Mouse (Mus musculus): Measurements from ENCODE around the gene Snx30. TPM values are rescaled to one million over a fixed set of nuclear protein-coding genes. Genes with fewer than 3 reads are reported as not detected.
"Not testable (repeated sequence)": the region's sequence is repeated elsewhere in the genome, so short reads cannot be mapped to it uniquely, and the experiment has no call there.

The Snx30 gene
- 10 to 100 TPM; 44.9 to 46.0 TPM for total RNA-seq (2021)

DNA sequence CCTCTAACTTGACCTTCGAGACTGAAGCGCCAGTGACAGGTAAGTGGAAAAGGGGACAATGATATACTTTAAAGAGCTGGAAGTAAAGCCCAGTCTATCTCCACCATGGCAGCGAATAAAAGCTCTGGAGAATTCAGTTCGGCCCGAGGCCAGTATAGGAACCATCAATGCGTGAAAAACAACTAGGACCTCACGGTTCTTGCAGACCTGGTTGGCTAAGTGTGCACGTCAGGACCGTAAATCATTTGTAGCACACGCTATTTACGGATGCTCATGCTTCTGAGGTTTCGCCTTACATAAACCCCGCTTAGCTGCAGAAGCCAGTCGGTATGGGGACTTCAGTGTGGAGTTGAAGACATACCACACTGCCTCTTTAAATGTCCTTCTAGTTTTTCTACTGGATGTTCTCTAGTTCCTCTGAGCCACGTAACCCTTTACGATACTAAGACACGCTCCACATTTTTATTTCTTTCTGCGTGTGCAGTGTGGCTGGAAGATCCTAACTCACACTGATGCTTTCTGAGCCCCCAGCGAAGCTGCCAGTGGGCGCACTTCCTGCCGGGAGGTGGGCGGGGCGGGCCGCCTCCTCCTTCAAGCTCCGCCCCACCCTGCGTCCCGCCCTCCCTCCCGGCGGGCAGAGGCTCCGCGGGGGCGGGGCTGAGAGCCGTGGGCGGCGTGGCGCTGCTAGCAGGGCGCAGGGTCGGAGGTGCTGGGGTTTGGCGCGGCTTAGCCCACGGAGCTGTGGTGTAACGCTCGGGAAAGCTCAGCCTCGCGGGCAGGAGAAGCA, at the start of gene Snx30:
Snx30 (plus strand) TSS at position 660 of the 787 bp plus-strand sequence.
- peak; percentile 91 for DNase-seq

DNA sequence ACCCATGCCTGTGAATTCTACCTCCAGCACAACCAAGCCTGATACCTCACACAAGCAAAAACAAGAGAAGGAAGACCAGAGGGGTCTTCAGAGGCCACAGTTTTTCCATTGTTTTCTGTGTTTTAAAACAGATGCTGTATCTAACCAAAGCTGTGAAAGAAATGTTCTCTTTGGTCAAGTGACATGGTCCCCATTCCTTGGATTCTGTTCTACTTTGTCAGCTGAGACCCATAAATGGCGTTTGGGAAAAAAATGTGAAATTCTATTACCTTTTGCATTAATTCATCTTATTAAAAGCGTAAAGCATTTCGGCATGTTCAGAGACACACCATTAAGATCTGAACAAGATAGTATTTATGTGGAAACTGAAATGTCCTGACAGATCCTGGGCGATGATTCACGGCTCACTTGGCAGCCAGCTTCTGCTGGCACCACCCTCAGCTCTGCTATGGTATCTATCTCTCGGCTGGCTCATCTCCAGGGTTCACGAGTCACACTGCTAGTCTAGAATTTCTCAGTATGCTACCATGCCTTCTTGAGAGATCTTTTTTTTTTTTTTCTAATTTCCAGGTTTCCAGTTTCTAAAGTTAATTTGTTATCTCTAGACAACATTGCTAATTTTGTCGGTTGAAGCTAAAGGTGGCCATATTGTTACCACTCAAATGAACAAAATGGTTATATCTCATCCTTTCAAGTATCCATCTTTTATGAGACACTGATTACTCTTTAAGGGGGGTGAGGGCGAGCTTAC, 49.1 kb upstream of the Snx30 start:
- DNase-seq = peak; percentile 59 to 72

DNA sequence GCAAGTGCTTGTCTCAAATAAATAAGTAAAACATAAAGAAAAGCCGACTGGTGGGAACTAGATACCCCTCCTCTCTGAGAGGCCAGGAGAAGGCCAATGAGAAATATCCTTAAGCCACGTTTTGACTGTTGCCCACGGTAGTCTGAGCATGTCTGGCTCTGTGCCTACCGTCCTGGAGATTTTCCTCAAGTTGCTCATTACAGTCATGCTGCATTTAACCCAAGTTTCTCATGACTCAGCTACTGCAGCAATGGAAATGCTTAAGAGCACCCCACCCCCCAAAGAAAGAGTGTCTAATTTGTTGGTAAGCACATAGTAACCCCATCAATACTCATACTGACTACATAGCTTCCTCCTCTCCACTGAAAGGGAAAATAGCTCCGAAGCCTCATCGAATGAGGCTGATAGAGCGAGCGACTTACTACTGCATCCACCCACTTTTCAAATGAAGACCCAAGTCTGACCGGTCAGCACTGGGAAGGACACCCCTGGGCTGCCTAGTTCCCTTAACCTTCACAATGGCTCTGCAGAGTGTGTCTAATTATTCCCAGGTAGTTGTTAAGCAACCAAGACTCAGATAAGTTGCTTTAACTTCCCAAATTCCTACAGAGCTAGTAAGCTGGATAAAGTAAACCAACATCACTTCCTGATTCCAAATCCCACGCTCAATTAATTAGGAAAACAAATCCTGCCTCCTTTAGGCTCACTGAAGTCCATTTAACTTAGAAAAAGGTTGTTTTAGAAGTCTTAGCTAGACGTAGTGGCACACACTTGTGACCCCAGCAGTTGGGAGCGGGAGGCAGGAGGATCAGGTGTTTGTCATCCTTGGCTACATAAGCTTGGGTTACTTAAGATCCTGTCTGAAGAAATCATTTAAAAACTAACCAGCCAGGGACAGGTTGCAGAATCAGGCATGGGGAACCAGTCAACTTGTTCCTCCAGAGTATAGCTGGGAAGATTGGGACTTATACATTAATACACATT, 47.9 kb upstream of the Snx30 start:
- no peak for DNase-seq

DNA sequence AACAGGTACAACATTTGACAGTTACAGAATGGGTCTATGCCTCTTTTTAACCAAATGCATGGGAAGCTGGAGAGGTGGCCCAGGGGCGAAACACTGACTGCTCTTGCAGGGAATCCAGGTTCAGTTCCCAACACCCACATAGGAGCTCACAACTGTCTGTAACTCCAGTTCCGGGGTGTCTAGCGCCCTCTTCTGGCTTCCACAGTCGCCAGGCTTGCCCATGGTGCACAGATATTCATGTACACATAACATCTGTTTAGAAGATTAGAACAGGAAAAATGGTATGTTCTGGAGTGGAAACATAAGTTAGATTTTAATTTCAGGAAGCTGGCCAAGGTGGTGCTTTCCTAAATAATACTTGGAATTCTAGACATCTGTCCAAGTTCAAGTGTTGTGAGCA, 45.6 kb upstream of the Snx30 start:
- no peak for DNase-seq

DNA sequence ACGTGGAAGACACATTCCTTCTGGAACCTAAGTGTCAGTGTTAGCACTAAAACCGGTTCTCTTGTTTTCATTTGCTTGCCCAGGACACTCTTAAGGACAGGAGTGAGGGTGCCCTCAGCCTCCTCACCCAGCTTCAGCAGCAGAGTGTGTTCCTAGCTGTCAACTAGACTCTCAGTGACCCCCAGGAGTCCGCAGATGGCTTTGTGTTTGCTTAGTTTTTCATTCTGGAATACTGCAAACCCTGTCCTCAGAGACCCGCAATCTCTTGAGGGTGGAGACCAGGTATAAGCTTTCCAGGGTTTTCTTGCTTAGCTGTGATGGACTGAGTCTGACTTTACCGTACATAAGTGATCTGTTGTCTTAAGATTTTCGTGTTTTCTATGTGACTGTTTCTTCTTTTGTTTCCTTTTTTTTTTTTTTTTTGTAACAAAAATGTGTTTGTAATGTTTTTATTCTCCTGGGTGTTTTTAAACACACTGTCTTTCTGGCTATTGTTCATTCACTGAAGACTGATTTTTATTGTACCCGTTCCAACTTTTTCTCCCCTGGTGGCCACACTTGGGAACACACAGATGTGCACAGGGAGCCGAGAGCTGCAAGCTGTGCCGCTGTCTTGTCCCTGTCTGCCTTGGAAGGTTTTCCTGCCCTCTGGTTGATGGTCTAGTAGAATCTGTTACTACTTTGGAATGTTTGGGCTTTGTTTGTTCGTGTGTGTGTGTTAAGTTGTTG, 44.8 kb upstream of the Snx30 start:
- no peak for DNase-seq

DNA sequence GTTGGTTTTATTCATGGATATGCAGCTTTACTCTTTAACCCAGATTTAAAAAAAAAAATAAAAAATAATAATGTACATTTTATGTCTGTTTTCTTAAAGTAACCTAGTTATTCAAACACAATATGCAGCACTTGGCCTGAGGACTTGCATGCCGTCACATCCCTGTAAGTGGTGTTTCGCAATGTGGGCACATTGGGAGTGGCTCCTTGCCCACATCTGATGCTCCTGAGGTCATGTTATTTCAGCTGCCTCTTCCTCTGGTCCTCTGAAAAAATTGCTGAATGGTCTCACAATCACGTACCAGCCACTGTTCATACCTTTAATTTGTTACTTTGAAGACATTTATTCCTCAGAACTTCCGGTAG, 44.3 kb upstream of the Snx30 start:
- DNase-seq = no peak

DNA sequence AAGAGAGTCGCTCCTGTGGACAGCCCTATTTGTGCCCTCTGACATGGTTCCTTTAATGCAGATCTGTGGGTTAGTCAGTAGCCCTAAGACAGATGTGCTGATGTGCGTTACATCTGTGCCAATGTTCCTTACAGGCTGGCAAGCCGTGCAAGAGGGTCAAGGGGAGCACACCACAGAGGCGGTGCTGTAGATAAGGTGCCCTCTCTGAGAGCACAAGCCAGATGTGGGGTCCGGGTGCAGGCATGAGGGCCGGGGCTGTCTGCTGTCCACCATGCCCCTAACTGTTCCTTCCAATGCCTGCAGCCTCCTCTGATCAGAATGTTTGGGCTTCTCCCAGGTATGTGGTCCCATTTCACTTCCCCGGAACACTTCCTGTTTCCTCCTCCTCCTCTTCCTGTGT, 40.7 kb upstream of the Snx30 start:
- no peak for DNase-seq

DNA sequence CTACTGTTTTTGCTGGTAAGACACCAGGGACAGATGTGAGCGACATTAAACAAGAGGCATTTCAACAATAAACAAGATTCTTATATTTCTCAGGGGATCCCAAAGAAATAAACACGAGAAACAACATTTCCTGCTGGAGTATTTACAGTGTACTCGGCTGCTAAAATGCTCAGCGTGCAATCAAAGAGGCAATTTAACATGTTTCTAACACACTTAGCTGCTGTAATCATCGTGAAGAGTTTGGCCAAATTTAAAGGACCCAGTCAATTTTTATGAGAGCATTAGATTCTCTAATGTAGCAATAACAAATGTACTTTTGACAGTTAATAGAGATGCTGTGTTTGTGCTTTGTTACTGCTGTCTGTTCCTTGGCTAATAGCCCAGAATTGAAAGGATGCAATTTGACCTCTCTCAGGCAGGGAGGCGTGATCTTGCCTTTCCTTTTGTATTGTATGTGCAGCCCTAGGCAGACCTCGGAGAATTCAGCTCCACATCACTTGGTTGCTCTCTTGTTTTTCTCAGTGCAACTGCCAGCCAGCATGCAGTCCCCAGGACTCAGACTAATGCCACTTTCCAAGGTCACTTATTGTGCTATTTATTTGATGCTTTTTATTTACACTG, 40.1 kb upstream of the Snx30 start:
- no peak for DNase-seq

DNA sequence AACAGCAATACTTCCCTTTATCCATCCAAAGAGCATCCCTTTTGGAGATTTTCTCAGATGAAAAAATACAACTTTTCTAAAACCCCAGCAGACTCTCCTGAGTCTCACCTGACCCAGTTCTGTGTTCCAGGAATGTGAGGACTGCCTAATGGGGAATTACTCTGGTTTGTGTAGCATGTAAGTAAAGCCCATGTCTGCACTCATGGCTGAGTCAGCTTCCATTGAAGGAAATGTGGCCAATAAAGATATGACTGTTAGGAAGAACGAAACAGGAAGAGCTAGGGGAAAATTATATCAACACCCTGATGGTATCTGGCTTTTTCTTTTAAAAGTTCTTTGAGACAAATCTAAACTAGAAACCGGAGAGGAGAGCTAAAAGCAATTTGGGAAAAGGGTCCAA, 37.9 kb upstream of the Snx30 start:
- DNase-seq = no peak

DNA sequence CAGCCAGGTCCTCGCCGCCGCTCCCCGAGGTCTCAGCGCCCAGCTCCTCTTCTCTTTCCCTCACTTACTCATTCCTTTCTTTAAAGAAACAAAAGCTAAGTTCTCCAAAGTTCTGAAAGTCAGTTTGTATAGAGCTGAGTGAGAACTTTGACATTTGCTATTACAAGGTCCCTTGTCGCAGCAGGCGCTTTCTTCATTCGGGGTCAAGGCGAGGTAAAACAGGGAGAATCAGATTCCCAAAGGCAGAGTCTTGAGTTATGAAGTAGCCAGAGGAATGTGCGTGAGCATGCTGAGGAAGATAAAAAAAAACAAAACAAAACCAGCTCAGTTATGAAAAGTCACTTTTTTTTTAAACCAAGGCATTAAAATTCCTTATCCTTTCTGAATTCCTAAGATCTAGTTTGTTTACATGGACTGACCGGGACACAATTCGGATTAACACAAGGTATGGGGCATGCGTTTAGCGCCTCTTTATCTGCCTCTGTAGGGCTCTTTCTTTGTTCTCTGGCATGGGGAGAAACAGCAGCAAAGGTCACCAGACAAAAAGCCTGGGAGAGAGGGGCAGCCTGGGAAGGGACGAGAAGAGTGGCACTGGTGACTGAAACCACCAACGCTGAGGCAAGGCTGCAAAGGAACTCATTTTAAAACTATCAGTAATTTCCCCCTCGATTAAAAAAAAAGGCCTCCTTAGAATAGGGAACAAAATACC, 33.3 kb upstream of the Snx30 start:
- DNase-seq = no peak

DNA sequence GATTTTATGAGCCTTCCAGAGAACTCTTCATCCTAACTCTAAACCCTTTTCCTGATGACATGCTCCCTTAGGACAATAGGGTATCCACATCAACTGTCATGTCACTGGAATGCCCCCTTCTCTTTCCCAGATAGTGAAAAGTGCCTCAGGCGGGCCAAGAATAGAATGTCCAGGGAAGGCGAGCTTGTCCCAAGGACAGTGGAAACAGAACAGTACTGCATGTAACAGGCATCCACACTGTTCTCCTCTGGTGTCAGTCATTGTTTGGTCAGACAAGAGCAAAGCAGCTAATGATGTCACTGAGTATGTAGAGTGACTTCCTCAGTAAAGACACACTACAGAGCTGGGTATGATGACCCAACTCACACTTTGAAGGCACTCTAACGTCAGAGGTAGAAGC, 27.8 kb upstream of the Snx30 start:
- no peak for DNase-seq

DNA sequence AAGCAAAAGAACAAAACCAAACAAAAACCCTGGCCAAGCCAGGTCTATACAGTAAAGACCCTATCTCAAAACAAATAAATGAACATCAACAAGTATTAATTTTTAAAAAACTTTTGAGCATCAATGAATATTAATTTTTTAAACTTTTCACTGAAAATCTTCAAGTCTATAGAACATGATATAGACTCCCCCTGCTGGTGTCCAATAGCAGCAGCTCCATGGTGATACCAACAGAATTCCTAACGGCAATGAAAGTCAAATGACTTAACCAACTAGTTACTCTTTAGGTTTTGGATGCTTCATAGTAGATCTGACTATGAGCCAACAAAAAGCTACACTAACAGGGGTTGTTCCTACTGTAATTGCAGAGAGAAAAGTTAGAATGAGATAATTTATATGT, 25.1 kb upstream of the Snx30 start:
- no peak for DNase-seq

DNA sequence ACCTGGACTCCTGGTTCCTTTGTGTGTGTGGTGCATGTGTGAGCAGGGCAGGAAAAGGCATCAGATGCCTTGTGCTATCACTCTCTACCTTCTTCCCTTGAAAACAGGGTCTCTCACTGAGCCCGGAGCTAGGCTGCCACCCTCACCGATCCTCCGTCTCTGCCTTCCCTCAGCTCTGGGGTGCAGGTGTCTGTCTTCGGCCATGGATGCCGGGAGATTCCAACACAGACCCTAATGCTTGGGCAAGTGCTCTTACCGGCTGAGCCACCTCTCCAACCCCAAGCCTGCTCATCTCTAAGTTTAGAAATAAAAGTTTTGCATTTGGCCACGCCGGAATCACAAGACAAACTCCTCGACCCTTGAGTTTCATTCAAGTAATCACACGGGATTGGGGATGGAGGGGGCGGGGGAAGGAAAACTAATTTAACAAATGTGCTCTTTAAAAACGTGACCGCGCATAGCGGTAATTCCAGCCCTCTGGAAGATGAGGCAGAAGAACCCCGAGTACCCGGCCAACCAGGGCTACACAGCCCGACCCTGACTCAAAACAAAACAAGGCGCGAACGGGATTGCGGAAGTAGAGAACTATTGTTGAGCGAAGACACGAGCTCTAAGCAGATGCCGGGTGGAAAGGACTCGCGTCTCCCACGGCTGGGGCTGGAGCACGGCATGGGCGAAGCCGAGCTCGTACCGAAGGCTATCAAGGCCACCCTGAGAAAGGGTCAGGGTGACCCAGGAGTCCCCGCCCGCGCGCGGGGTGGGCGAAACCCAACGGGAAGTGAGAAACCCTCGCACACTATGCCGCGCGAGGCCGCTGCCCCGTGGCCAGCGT, 22.6 kb upstream of the Snx30 start:
- peak in 1 of 2 experiments; percentile 21 for DNase-seq

DNA sequence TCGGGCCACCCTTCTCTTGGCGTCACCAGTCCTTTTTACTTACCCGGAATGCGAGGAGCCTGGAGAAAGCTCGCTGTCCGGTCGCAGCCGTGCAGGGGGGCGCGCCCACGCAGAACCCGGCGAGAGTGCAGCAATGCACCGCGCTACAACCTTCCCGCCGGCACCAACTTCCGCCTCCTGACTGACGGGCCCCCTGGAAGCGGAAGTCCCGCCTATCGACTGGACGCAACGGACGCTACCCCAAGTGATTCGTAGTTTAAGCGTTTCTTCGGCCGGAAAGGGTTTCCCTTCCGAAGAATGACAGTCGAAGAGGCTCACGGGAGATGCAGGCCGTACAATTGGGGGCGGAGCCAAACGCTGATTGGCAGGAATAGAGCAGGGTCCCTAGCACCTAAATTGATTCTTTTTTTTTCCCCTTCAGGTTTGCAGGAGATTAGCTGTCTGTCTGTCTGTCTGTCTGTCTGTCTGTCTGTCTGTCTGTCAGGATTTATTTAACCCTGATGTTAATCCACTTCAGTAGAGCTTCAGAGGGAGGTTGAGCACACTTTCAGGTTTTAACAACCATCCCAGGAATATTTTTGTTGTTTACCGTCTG, 21.9 kb upstream of the Snx30 start:
- DNase-seq = peak; percentile 95 to 96

DNA sequence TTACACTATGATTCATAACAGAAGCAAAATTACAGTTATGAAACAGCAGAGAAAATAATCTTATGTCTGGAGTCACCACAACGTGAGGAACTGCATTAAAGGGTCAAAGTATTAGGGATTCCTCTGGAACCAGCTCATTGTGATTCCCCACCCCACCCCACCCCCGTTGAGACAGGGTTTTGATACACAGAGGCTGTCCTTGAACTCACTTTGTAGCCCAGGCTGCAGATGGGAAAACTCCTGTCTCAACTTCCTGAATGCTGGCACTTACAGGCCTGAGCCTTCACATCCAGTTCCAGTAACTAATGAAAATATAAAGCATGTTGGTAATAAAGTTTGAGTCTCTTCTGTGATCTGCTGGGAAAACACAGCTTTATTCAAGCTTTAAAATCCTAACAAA, 20.2 kb upstream of the Snx30 start:
- DNase-seq = no peak

DNA sequence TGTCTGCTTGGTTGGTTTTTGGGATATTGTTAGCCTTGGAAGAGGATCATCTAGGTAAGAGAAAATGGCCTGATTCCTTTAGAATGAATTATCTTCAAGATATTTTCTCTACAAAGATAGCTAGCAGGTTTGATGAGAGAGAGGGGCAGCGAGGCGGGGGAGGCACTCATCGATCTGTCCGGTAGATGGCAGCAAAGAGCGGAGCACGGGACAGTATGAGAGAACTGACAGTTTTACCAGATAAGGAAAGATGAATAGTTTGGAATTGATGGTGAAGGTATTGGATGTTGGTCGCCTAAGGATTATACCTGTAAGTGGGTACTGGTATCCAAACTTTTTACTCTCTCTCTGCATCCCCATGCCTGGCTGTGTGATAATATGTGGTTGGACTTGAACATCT, 19.0 kb upstream of the Snx30 start:
- DNase-seq = peak; percentile 77 to 80

DNA sequence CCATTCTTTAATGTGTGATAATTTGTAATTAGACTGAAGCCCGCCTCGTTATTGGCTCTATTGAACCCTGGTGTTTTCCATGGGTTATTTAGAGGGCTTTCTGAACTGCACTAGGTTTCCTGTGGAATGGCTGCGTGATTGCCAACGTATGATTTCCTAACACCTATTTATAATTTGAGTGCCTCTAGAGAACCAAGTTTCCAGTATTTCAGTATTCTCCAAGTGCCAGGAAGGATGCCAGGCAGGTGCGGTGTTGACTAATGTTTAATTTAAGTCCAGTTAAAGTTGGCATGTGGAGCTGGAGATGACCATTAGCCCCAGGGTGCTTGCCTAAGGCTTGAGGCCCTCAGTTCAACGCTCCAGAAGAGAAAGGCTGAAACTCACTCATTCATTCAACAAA, 18.5 kb upstream of the Snx30 start:
- DNase-seq = no peak

DNA sequence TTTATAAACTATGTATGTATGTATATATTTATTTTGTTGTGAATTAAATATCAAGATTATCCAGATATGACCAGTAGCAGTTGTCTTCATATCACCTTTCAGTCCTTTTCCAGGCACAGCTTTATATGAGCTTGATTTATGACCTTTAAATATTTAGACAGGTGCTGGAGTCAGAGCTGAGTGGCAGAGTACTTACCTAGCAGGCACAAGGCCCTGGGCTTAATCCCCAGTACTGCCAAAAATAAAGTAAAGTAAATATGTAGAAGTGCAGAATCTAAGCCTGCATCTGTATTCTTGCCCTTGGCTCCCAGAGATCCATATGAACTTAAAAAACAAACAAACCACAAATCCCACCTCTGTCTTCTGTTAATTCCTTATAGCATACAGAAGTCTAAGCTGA, 16.6 kb upstream of the Snx30 start:
- DNase-seq = no peak

DNA sequence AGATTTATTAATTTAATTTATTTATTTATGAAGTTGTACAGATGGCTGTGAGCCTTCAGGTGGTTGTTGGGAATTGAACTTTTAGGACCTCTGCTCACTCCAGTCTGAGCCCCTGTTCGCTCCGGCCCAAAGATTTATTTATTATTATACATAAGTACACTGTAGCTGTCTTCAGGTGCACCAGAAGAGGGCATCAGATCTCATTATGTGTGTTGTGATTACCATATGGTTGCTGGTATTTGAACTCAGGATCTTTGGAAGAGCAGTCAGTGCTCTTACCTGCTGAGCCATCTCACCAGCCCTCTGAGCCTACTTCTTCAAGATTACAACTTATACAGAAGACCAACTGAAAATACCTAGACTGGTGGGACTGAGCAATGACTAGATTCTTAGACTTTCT, 12.0 kb upstream of the Snx30 start:
- not testable (repeated sequence) for DNase-seq

DNA sequence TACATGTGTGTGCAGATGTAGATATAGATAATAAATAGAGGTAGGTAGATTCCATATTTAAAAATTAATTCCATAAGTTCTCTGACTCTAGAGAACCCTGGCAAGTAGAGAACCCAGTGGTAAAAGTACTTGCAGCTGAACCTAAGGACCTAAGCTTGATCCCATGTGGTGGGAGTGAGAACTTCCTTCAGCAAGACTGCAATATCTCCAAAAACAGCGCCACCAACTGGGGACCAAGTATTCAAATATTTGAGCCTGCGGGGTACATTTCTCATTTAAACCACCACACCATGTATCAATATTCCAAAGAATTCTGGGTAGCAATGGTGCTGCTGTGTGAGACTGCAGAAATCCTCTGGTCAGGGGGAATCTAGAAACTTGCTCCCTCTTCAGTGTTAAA, 11.5 kb upstream of the Snx30 start:
- no peak for DNase-seq
